Mouse (Mus musculus) heart, adult 2 months (tissue): ENCODE measurements around the gene Cacna1e. TPM values are rescaled to one million over a fixed set of nuclear protein-coding genes. Genes with fewer than 3 reads are reported as not detected.

ENCODE experiments used
- DNase-seq, 2 experiments: peaks; one replicate each; pipeline ENCODE4 v3.0.0; 2021
- H3K27ac ChIP-seq: fragments of 200-600 bp; 2 replicates; pipeline ENCODE4 v1.8.1; 2022
- H3K27me3 ChIP-seq: fragments of 200-500 bp; 2 replicates; pipeline ENCODE4 v1.6.1; 2012; ENCODE audit warnings: mild to moderate bottlenecking, low read length, inconsistent platforms, mixed read lengths; ENCODE audit not compliant: control insufficient read depth, insufficient read depth
- H3K36me3 ChIP-seq: fragments of 200-500 bp; 2 replicates; pipeline ENCODE4 v1.6.1; 2012; ENCODE audit warnings: low read length, inconsistent platforms; ENCODE audit not compliant: control insufficient read depth, insufficient read depth
- H3K4me1 ChIP-seq: fragments of 200-500 bp; 2 replicates; pipeline ENCODE4 v1.6.1; 2011; ENCODE audit warnings: low read length; ENCODE audit not compliant: control insufficient read depth, insufficient read depth
- H3K4me3 ChIP-seq: fragments of 200-600 bp; 2 replicates; pipeline ENCODE4 v1.8.1; 2022
- H3K79me2 ChIP-seq: fragments of 200-500 bp; replicated peaks from 2 replicates; pipeline ENCODE4 v1.6.1; 2012; ENCODE audit warnings: mild to moderate bottlenecking, inconsistent platforms, low read length, moderate library complexity, mixed read lengths; ENCODE audit not compliant: control insufficient read depth, insufficient read depth
- H3K9ac ChIP-seq: fragments of 200-500 bp; 2 replicates; pipeline ENCODE4 v1.6.1; 2012; ENCODE audit warnings: low read depth, mild to moderate bottlenecking, control low read depth, inconsistent platforms, low read length, mixed read lengths
- CTCF ChIP-seq: fragments of 200-600 bp; IDR thresholded peaks from 2 replicates; pipeline ENCODE4 v1.8.1; 2022; ENCODE audit warnings: antibody characterized with exemption, mild to moderate bottlenecking, moderate library complexity
- EP300 ChIP-seq: fragments of 200-500 bp; IDR thresholded peaks from 2 replicates; pipeline ENCODE4 v1.6.1; 2011; ENCODE audit warnings: low read depth, low read length, control low read depth; ENCODE audit not compliant: insufficient read depth
- POLR2A ChIP-seq: fragments of 200-500 bp; IDR thresholded peaks from 2 replicates; pipeline ENCODE4 v1.6.1; 2011; ENCODE audit warnings: mild to moderate bottlenecking, low read depth, low read length, control low read depth; ENCODE audit not compliant: insufficient read depth
- WGBS: fragments of 180-500 bp; shearing (Covaris S2); methylation state at CpG from one replicate; pipeline ENCODE4 v1.1.7; 2018; 5-methylcytosine and 5-hydroxymethylcytosine counted together
- intact Hi-C: fragments of 180-260 bp; cut with DNase I; formaldehyde crosslinking; loops from one replicate; pipeline ENCODE4 v1.15.1; 2025
- polyA plus RNA-seq: library from polyadenylated mRNA; depleted of rRNA; stranded (reverse); fragments of >200 nt; gene quantifications from 2 replicates; pipeline ENCODE4 v1.2.3, GENCODE M21; 2012
- total RNA-seq, 2 experiments: library from RNA; stranded (reverse); gene quantifications; 2 replicates each; pipeline ENCODE4 v1.2.3; 2021

Gene Cacna1e
- total and polyA plus RNA-seq, 3 experiments, result 0.08 to 0.14 (median 0.09) TPM

DNA sequence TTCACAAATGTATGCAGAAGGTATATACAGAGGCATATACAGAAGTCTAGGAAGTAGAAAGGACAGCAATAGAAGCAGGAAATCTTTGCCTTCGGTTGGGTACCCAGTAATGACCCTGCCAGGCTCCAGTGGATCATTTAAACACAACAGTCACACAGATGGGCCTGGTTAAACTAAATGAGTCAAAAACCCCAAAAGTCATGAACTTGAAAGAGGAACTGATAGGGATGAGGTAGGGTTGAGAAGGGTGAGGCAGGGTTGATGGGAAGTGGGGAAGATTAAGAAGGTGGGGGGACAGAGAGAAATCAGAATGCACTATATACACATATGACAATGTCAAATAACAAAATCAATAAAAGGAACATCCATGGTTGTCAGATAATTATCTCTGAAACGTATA lies 347.5 kb downstream of the Cacna1e start:
- WGBS, result 69% methylated on average over 2 of the region's 2 CpGs
- H3K27ac ChIP-seq, result no peak overlapping the region
- no peaks in the 10 kb centered on the region for H3K36me3 ChIP-seq
- no peak overlapping the region for H3K9ac ChIP-seq
- H3K27me3 ChIP-seq, result no peaks in the 10 kb centered on the region
- DNase-seq, result no peak
- H3K79me2 ChIP-seq, result no peaks in the 10 kb centered on the region
- no peak overlapping the region for H3K4me3 ChIP-seq
- intact Hi-C loops, result no loop called here
- TF ChIP-seq EP300 (no peak), POLR2A (no peak), CTCF (no peak)
- no peaks in the 10 kb centered on the region for H3K4me1 ChIP-seq

DNA sequence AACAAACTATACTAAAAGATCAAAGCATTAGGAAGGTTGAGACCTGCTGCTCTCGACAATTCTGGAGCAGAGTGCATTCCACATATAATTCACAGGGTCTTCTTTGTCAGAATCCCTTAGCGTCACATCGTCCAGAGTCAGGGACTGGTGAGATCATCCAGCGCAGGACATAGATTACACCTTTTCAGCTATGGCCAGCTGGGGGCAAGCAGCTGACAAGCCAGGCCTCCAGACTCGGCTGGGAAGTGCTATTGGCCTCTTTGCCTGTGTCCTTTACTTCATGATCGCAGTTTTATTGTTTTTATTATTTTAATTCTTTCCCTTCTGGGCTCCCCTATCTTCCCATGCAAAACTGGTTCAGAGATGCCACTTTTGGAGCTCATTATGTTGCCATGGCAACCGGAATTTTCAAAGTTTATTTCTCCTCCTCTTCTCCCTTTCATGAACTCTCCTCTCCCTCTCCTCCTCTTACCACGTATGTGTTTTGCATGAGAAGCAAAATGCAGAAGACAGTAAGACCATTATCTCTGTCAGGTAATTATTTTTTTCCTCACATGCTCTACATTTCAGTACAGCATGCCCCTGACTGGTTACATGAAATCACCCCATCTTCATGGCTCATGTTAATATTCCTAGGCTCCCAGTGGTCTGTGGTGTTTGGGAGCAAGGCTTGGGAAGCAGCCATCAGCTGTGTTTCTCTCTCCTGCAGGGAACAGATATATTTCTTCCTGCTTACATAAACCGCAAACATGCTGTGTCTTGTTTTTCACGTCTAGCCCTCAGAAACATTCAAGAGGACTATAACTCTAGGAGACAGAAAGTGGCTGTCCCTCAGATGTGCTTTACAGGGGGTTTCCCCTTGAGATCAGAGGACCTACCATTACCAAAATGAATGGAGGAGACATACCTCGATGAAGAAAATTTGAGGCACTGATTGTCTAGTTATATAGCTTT lies 351.0 kb downstream of the Cacna1e start:
- 59% methylated on average over 11 of the region's 11 CpGs for WGBS
- TF ChIP-seq POLR2A, result no peak
- TF ChIP-seq CTCF, result no peak
- no peak for TF ChIP-seq EP300
- no peaks in the 10 kb centered on the region for H3K36me3 ChIP-seq
- H3K4me3 ChIP-seq, result no peak overlapping the region
- no peaks in the 10 kb centered on the region for H3K4me1 ChIP-seq
- intact Hi-C loops, result no loop called here
- H3K27me3 ChIP-seq, result no peaks in the 10 kb centered on the region
- no peak overlapping the region for H3K9ac ChIP-seq
- no peaks in the 10 kb centered on the region for H3K79me2 ChIP-seq
- DNase-seq, result no peak
- no peak overlapping the region for H3K27ac ChIP-seq

DNA sequence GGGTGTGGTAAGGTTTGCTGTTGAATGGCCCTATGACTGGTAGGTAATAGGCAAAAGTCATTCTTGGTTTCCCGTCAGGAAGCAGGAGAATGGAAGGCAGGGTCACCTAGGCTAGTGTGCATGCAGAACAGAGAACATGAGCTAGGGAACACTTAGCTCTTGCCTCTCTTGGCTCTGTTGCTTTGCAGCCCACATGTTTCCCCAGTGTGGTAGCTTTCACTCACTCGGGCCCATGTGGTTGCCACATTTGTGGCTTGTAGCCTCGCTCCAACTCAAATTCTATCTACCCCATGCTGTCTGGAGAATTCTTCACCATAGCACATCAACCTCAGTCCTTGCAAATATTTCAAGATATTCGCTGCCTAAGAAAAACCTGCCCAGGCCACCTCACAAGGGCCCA lies 354.6 kb downstream of the Cacna1e start:
- no peaks in the 10 kb centered on the region for H3K79me2 ChIP-seq
- WGBS, result 88% methylated on average over 4 of the region's 4 CpGs
- H3K27me3 ChIP-seq, result no peaks in the 10 kb centered on the region

DNA sequence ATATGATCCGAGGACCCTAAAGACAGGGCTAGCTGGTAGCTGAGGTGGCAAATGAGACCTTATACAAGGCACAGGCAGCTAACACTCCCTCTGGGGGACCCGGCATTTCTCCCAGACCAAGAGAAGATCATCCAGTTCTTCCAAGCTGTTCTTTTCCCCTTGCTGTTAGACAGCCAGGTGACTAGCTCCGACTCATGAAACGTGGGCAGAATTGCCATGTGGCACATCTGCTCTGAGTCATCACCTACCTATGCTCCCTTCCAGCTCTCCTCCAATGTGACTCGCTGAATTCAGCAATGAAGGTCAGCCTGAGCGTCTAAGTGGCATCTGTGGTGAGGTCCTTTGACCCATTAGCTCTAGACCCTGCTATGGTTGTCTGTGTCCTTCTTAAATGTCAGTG lies 355.5 kb downstream of the Cacna1e start:
- Histone ChIP-seq H3K79me2 (no peaks in the 10 kb centered on the region), H3K36me3 (no peaks in the 10 kb centered on the region), H3K4me3 (no peak overlapping the region), H3K4me1 (no peaks in the 10 kb centered on the region), H3K27ac (no peak overlapping the region), H3K9ac (no peak overlapping the region), H3K27me3 (no peaks in the 10 kb centered on the region)
- intact Hi-C loops, result no loop called here
- 78% methylated on average over 6 of the region's 6 CpGs for WGBS
- no peak for TF ChIP-seq CTCF
- TF ChIP-seq POLR2A, result no peak
- no peak for TF ChIP-seq EP300
- no peak for DNase-seq

More for the DNA sequence above, 354.6 kb downstream of the Cacna1e start:
- no peak for DNase-seq
- intact Hi-C loops, result no loop called here
- no peak overlapping the region for H3K4me3 ChIP-seq
- no peak overlapping the region for H3K9ac ChIP-seq
- no peak overlapping the region for H3K27ac ChIP-seq
- no peak for TF ChIP-seq EP300
- H3K36me3 ChIP-seq, result no peaks in the 10 kb centered on the region
- no peaks in the 10 kb centered on the region for H3K4me1 ChIP-seq

DNA sequence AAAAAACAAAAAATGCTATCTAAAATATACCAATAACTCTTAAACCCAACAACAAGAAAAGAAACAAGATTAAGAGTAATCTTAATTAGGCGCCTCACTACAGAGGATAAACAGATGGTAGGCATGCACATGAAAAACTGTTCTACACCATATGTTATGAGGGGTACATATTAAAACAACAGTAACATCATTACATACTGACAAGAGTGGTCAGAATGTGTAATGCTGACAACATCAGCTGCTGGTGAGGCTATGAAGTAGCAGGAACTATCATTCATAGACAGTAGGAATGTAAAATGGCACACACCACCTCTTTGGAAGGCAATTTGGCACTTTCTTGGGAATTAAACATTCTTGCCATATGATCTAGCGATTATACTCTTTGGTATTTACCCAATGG lies 363.6 kb downstream of the Cacna1e start:
- Histone ChIP-seq H3K4me1 (no peaks in the 10 kb centered on the region), H3K79me2 (no peaks in the 10 kb centered on the region), H3K27me3 (no peaks in the 10 kb centered on the region), H3K9ac (no peak overlapping the region), H3K4me3 (no peak overlapping the region), H3K27ac (no peak overlapping the region), H3K36me3 (no peaks in the 10 kb centered on the region)
- no peak for TF ChIP-seq EP300
- no peak for TF ChIP-seq POLR2A
- no peak for TF ChIP-seq CTCF
- 91% methylated on average over 2 of the region's 2 CpGs for WGBS
- intact Hi-C loops, result no loop called here
- DNase-seq, result no peak

DNA sequence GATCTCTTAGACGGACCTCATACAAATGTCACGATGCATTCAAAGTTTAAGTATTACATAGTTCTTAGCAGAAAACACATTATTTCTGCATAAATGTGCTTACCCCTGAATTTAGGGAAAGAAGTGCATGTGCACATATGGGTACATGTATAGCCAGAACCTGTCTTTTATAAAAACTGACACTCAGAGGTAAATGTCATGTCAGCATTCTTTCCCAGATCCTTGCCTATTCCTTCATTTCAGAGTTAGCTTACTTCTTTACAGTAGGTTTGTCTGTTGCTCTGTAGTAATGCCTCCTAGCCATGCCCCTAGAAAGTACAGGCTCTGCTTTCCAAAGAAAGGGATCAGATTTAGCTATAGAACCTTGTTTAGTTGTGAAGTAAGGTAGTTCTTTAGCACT lies 369.0 kb downstream of the Cacna1e start:
- Histone ChIP-seq H3K27me3 (no peaks in the 10 kb centered on the region), H3K4me1 (no peaks in the 10 kb centered on the region), H3K27ac (no peak overlapping the region), H3K79me2 (no peaks in the 10 kb centered on the region), H3K36me3 (no peaks in the 10 kb centered on the region), H3K9ac (no peak overlapping the region), H3K4me3 (no peak overlapping the region)
- intact Hi-C loops, result no loop called here
- TF ChIP-seq POLR2A, result no peak
- TF ChIP-seq CTCF, result no peak
- TF ChIP-seq EP300, result no peak
- no peak for DNase-seq
- WGBS, result 86% methylated on average over 2 of the region's 2 CpGs
